1 mouse cellular context compared by ENCODE assay signal in the genomic region with DNA sequence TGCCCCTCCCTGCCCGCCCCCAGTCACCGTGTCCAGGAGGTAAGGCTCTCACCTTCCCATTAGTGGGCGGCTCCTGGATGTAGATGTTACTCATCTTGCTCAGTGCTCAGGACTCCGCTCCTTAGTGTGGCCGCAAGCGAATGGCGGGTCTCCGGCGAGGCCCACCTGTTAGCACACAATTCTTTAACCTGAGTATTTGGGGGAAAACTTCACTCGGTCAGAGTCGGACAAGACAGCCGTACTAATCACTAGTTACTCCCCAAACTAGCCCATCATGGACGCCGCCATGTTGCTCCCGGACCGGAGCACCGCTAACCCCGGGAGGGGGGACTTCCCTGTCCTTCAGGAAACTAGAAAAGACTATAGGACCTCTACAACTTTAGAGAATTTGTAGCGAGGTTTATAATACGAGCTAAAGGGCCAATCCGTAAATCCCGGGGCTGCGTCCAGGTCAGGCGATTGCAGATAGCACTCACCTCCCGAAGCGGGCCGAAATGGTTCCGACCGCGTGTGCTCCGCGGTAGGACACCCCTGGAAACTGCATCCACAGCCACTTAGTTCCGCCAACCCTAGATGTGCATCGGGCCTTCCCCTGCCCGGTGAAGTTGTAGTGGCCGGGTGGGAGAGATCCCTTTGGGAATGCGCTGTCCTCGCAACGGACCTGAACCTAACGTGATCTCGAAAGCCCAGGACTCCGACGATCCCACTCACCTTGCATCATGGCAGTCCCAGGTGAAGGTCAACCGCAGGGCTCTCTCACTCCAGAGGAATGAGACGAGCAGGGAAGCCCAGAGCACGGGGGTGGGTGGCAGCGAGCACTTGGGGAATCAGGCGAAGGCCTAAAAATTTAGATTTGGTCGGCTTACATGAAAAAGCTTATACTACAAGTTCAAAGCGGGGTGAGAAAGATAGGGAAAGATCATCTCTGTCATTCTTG.
TF ChIP-seq lines count a peak whose summit lies in the region.

A gene (minus strand): TSS at position 508 of the 937 bp plus-strand sequence.

TF ChIP-seq in CH12.LX, 34 proteins besides CTCF, POLR2A, EP300 and RAD21 (continued from another document):
- TF ChIP-seq ZNF384 (IDR thresholded peaks at IDR 0.05; ENCODE audit: low read depth, low read length) = no peak
- TF ChIP-seq POLR2AphosphoS2 (IDR thresholded peaks at IDR 0.05; ENCODE audit: low read depth, low read length) = no peak
- no peak for TF ChIP-seq JUND (conservative IDR thresholded peaks at IDR 0.05; ENCODE audit: low read depth, low read length)
- TF ChIP-seq UBTF (IDR thresholded peaks at IDR 0.05; ENCODE audit: low read depth, low read length) = 0 out of 2 replicates have a peak, but pooled peaks have one; percentile 44
- TF ChIP-seq MAZ (IDR thresholded peaks at IDR 0.05; ENCODE audit: low read depth, low read length) = no peak; the same call in 1 of the 2 replicates
- TF ChIP-seq CHD1 (IDR thresholded peaks at IDR 0.05; ENCODE audit: low read depth, low read length) = peak; percentile 99
- TF ChIP-seq ELF1 (IDR thresholded peaks at IDR 0.05; ENCODE audit: low read depth, low read length) = peak; percentile 69
- no peak for TF ChIP-seq ZKSCAN1 (IDR thresholded peaks at IDR 0.05; ENCODE audit: borderline replicate concordance, low read depth, low read length)
- peak; percentile 60; the same call in 1 of the 2 replicates for TF ChIP-seq TBP (conservative IDR thresholded peaks at IDR 0.05; ENCODE audit: low read depth, low read length)
- TF ChIP-seq E2F4 (IDR thresholded peaks at IDR 0.05; ENCODE audit: insufficient replicate concordance, low read depth, low read length) = peak; percentile 57; the same call in 1 of the 2 replicates
- peak; percentile 32; the same call in 1 of the 2 replicates for TF ChIP-seq NELFE (IDR thresholded peaks at IDR 0.05; ENCODE audit: low read depth, low read length)
- TF ChIP-seq ETS1 (conservative IDR thresholded peaks at IDR 0.05; ENCODE audit: low read depth, low read length) = no peak
- peak; percentile 88 for TF ChIP-seq HCFC1 (IDR thresholded peaks at IDR 0.05; ENCODE audit: low read depth, low read length)
- no peak; the same call in 1 of the 2 replicates for TF ChIP-seq GABPA (IDR thresholded peaks at IDR 0.05; ENCODE audit: insufficient replicate concordance, low read depth, low read length)
- TF ChIP-seq JUN (IDR thresholded peaks at IDR 0.05; ENCODE audit: insufficient read depth, low read depth, low read length) = no peak
- no peak for TF ChIP-seq USF1 (IDR thresholded peaks at IDR 0.05; ENCODE audit: low read depth, low read length)
- no peak for TF ChIP-seq MAFK (IDR thresholded peaks at IDR 0.05; ENCODE audit: insufficient replicate concordance, low read length)
- peak; percentile 90; the same call in 1 of the 2 replicates for TF ChIP-seq KAT2A (IDR thresholded peaks at IDR 0.05; ENCODE audit: insufficient replicate concordance, low read length)
- no peak for TF ChIP-seq USF2 (conservative IDR thresholded peaks at IDR 0.05; ENCODE audit: low read depth, low read length)
- no peak for TF ChIP-seq MXI1 (IDR thresholded peaks at IDR 0.05; ENCODE audit: low read depth, low read length)
- TF ChIP-seq BHLHE40 (IDR thresholded peaks at IDR 0.05; ENCODE audit: low read depth, low read length) = no peak
- TF ChIP-seq IRF4 (IDR thresholded peaks at IDR 0.05; ENCODE audit: low read depth, low read length) = 0 out of 2 replicates have a peak, but pooled peaks have one; percentile 40
- peak; percentile 43; the same call in 1 of the 2 replicates for TF ChIP-seq NRF1 (IDR thresholded peaks at IDR 0.05; ENCODE audit: low read depth, low read length)
- no peak for TF ChIP-seq MAX (IDR thresholded peaks at IDR 0.05; ENCODE audit: low read length)
- no peak for TF ChIP-seq MYC (IDR thresholded peaks at IDR 0.05; ENCODE audit: low read depth, low read length)
- TF ChIP-seq MEF2A (IDR thresholded peaks at IDR 0.05; ENCODE audit: borderline replicate concordance, low read depth, low read length) = peak; percentile 58; the same call in 1 of the 2 replicates
- TF ChIP-seq TCF12 (IDR thresholded peaks at IDR 0.05; ENCODE audit: low read depth, low read length) = peak; percentile 83
- no peak for TF ChIP-seq ZMIZ1 (IDR thresholded peaks at IDR 0.05; ENCODE audit: low read depth, low read length)
- no peak for TF ChIP-seq CHD2 (IDR thresholded peaks at IDR 0.05; ENCODE audit: low read length)
- no peak for TF ChIP-seq ZC3H11A (IDR thresholded peaks at IDR 0.05; ENCODE audit: low read depth, low read length)
- TF ChIP-seq PAX5 (IDR thresholded peaks at IDR 0.05; ENCODE audit: low read length) = no peak
- peak; percentile 82; the same call in 1 of the 2 replicates for TF ChIP-seq SIN3A (IDR thresholded peaks at IDR 0.05; ENCODE audit: low read length)
